Mouse (Mus musculus) MEL (cell line): Measurements from ENCODE around the gene Mta1. TPM values are rescaled to one million over a fixed set of nuclear protein-coding genes. Genes with fewer than 3 reads are reported as not detected.

Source experiments
- DNase-seq: peaks from one replicate; pipeline ENCODE4 v3.0.0; 2011; ENCODE audit warnings: low read depth, low spot score
- H3K27ac ChIP-seq: 2 replicates; pipeline ENCODE4 v1.5.1; 2012; ENCODE audit warnings: low read depth, mild to moderate bottlenecking, control low read depth, low read length, moderate library complexity; ENCODE audit not compliant: control insufficient read depth
- H3K27me3 ChIP-seq, 2 experiments: fragments of 150-350 bp in 1 of 2; sonication (generic) in 1 of 2; 2 replicates each; pipeline ENCODE4 v1.6.1; 2012; ENCODE audit warnings: low read length in 2 of 2, mild to moderate bottlenecking in 2 of 2, improper control_type of control experiment in 1 of 2, moderate library complexity in 1 of 2; ENCODE audit not compliant: insufficient read depth in 2 of 2, control insufficient read depth in 1 of 2
- H3K36me3 ChIP-seq, 2 experiments: 2 replicates each; pipeline ENCODE4 v1.6.1; 2012 to 2014; ENCODE audit warnings: low read length in 2 of 2, improper control_type of control experiment in 1 of 2, inconsistent platforms in 1 of 2, mild to moderate bottlenecking in 1 of 2; ENCODE audit not compliant: insufficient read depth in 2 of 2, control insufficient read depth in 1 of 2
- H3K4me1 ChIP-seq, 2 experiments: fragments of 150-350 bp in 1 of 2; sonication (generic) in 1 of 2; 2 replicates each; pipeline ENCODE4 v1.6.1; 2012; ENCODE audit warnings: low read length in 2 of 2, improper control_type of control experiment in 1 of 2, mild to moderate bottlenecking in 1 of 2; ENCODE audit not compliant: insufficient read depth in 2 of 2, control insufficient read depth in 1 of 2
- H3K4me3 ChIP-seq, 2 experiments: fragments of 150-350 bp in 1 of 2; sonication (generic) in 1 of 2; 2 replicates each; pipeline ENCODE4 v1.5.1; 2012; ENCODE audit warnings: low read depth in 2 of 2, low read length in 2 of 2, mild to moderate bottlenecking in 2 of 2, moderate library complexity in 2 of 2, control low read depth in 1 of 2, improper control_type of control experiment in 1 of 2; ENCODE audit not compliant: control insufficient read depth in 1 of 2, insufficient read depth in 1 of 2
- H3K79me2 ChIP-seq: 2 replicates; pipeline ENCODE4 v1.6.1; 2012; ENCODE audit warnings: mild to moderate bottlenecking, low read length, moderate library complexity; ENCODE audit not compliant: control insufficient read depth, poor library complexity, insufficient read depth
- H3K9ac ChIP-seq: 2 replicates; pipeline ENCODE4 v1.6.1; 2012; ENCODE audit warnings: low read depth, mild to moderate bottlenecking, control low read depth, low read length, moderate library complexity; ENCODE audit not compliant: control insufficient read depth, poor library complexity, severe bottlenecking
- H3K9me3 ChIP-seq: fragments of 150-350 bp; sonication (generic); replicated peaks from 2 replicates; pipeline ENCODE4 v1.6.1; 2012; ENCODE audit warnings: mild to moderate bottlenecking, low read length, improper control_type of control experiment, moderate library complexity; ENCODE audit not compliant: insufficient read depth
- BHLHE40 ChIP-seq: IDR thresholded peaks from 2 replicates; pipeline ENCODE4 v1.6.1; 2012; ENCODE audit warnings: low read depth, mild to moderate bottlenecking, inconsistent platforms, low read length, improper control_type of control experiment, borderline replicate concordance
- CTCF ChIP-seq, 3 experiments: IDR thresholded peaks in 2 of 3; conservative IDR thresholded peaks in 1 of 3; 2 replicates each; pipeline ENCODE4 v1.5.1; 2011 to 2012; ENCODE audit warnings: low read length in 3 of 3, low read depth in 2 of 3, mild to moderate bottlenecking in 2 of 3, improper control_type of control experiment in 1 of 3, inconsistent platforms in 1 of 3, mixed read lengths in 1 of 3, moderate library complexity in 1 of 3; ENCODE audit not compliant: control insufficient read depth in 1 of 3, insufficient read depth in 1 of 3, poor library complexity in 1 of 3, severe bottlenecking in 1 of 3
- E2F4 ChIP-seq: IDR thresholded peaks from 2 replicates; pipeline ENCODE4 v1.6.1; 2011; ENCODE audit warnings: low read depth, low read length, improper control_type of control experiment, borderline replicate concordance
- ELF1 ChIP-seq: IDR thresholded peaks from 2 replicates; pipeline ENCODE4 v1.6.1; 2014; ENCODE audit warnings: low read depth, mild to moderate bottlenecking, inconsistent platforms, low read length, improper control_type of control experiment, moderate library complexity
- ETS1 ChIP-seq: IDR thresholded peaks from 2 replicates; pipeline ENCODE4 v1.6.1; 2012; ENCODE audit warnings: low read depth, mild to moderate bottlenecking, inconsistent platforms, low read length, improper control_type of control experiment, moderate library complexity
- GATA1 ChIP-seq: IDR thresholded peaks from 2 replicates; pipeline ENCODE4 v1.6.1; 2011; ENCODE audit warnings: low read depth, low read length, improper control_type of control experiment
- KAT2A ChIP-seq: conservative IDR thresholded peaks from 2 replicates; pipeline ENCODE4 v1.6.1; 2012; ENCODE audit warnings: low read depth, low read length, improper control_type of control experiment, inconsistent platforms
- MAX ChIP-seq: IDR thresholded peaks from 2 replicates; pipeline ENCODE4 v1.6.1; 2011; ENCODE audit warnings: low read length, improper control_type of control experiment
- MEF2A ChIP-seq: IDR thresholded peaks from 2 replicates; pipeline ENCODE4 v1.6.1; 2014; ENCODE audit warnings: low read depth, mild to moderate bottlenecking, inconsistent platforms, low read length, improper control_type of control experiment; ENCODE audit not compliant: poor library complexity, insufficient replicate concordance, severe bottlenecking; ENCODE audit errors: extremely low read depth
- MXI1 ChIP-seq: IDR thresholded peaks from 2 replicates; pipeline ENCODE4 v1.6.1; 2011; ENCODE audit warnings: mild to moderate bottlenecking, low read depth, low read length, improper control_type of control experiment
- MYB ChIP-seq: IDR thresholded peaks from 2 replicates; pipeline ENCODE4 v1.6.1; 2011; ENCODE audit warnings: mild to moderate bottlenecking, low read depth, low read length, improper control_type of control experiment
- NELFE ChIP-seq: IDR thresholded peaks from 2 replicates; pipeline ENCODE4 v1.6.1; 2011; ENCODE audit warnings: low read depth, low read length, improper control_type of control experiment
- POLR2AphosphoS2 ChIP-seq: IDR thresholded peaks from 2 replicates; pipeline ENCODE4 v1.6.1; 2011; ENCODE audit warnings: low read length, improper control_type of control experiment
- RAD21 ChIP-seq: IDR thresholded peaks from 2 replicates; pipeline ENCODE4 v1.6.1; 2011; ENCODE audit warnings: mild to moderate bottlenecking, low read depth, low read length, improper control_type of control experiment
- RCOR1 ChIP-seq: IDR thresholded peaks from 2 replicates; pipeline ENCODE4 v1.6.1; 2012; ENCODE audit warnings: low read depth, mild to moderate bottlenecking, inconsistent platforms, low read length, improper control_type of control experiment
- TBP ChIP-seq: IDR thresholded peaks from 2 replicates; pipeline ENCODE4 v1.8.0; 2011; ENCODE audit warnings: low read depth, low read length, improper control_type of control experiment
- USF1 ChIP-seq: IDR thresholded peaks from 2 replicates; pipeline ENCODE4 v1.6.1; 2014; ENCODE audit warnings: low read depth, mild to moderate bottlenecking, inconsistent platforms, low read length, improper control_type of control experiment, moderate library complexity
- ZC3H11A ChIP-seq: IDR thresholded peaks from 2 replicates; pipeline ENCODE4 v1.6.1; 2012; ENCODE audit warnings: low read depth, mild to moderate bottlenecking, inconsistent platforms, low read length, improper control_type of control experiment
- ZKSCAN1 ChIP-seq: IDR thresholded peaks from 2 replicates; pipeline ENCODE4 v1.6.1; 2012; ENCODE audit warnings: low read depth, mild to moderate bottlenecking, inconsistent platforms, low read length, improper control_type of control experiment, moderate library complexity
- ZMIZ1 ChIP-seq: IDR thresholded peaks from 2 replicates; pipeline ENCODE4 v1.6.1; 2012; ENCODE audit warnings: low read depth, mild to moderate bottlenecking, inconsistent platforms, low read length, improper control_type of control experiment, moderate library complexity
- polyA plus RNA-seq, 2 experiments: library from polyadenylated mRNA; stranded (reverse) in 1 of 2; unstranded in 1 of 2; fragments of >175 nt in 1 of 2; fragments of >200 nt in 1 of 2; gene quantifications; 2 replicates each; pipeline versions ENCODE4 v1.2.1 to v1.2.4; 2012; ENCODE audit warnings: low replicate concordance in 2 of 2, low read depth in 1 of 2; ENCODE audit not compliant: insufficient read length in 2 of 2, insufficient read depth in 1 of 2, missing spikeins in 1 of 2
- total RNA-seq: library from RNA; depleted of rRNA; stranded (reverse); fragments of 300-350 nt; gene quantifications from 2 replicates; pipeline ENCODE4 v1.2.3, GENCODE M21; 2012

Mta1 gene
- total and polyA plus RNA-seq, 3 experiments: 69.0 to 410 (median 99.5) TPM

DNA sequence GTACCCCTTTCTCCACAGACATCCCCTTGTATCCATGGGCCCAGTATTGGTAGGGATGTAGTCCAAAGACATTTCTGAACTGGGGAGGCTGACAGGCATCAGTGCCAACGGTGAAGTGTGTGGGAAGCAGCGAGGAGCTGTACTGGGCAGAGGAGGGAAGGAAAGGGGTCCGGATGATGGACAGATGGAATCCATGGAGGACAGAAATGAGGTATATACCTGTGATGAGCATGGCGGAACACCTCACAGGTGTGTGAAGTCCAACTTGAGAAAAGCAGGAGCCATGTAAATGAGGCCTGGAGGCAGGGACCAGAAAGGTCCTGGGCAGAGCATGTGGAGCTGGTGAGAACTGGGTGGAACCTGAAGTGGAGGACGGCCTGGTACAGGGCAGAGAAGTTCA, 47.5 kb downstream of the Mta1 start:
- Histone ChIP-seq H3K27me3 (no peaks in the 10 kb centered on the region), H3K9me3 (no peaks in the 10 kb centered on the region), H3K79me2 (peaks cover 2% of the 10 kb centered on the region; the same call in 1 of the 2 replicates), H3K27ac (no peak overlapping the region), H3K4me3 (no peak overlapping the region), H3K9ac (no peak overlapping the region), H3K4me1 (peaks cover 10 to 32% of the 10 kb centered on the region in 2 experiments; a peak in 3 of 4 replicates), H3K36me3 (peaks cover 0 to 12% of the 10 kb centered on the region in 2 experiments; a peak in 2 of 4 replicates)
- DNase-seq: no peak
- no peak for TF ChIP-seq RCOR1
- TF ChIP-seq ZC3H11A: no peak
- no peak for TF ChIP-seq NELFE
- no peak for TF ChIP-seq MEF2A
- no peak for TF ChIP-seq MAX
- no peak for TF ChIP-seq ZKSCAN1
- TF ChIP-seq E2F4: no peak
- no peak for TF ChIP-seq ZMIZ1
- TF ChIP-seq BHLHE40: no peak
- no peak for TF ChIP-seq USF1
- no peak for TF ChIP-seq POLR2AphosphoS2
- no peak for TF ChIP-seq ETS1
- no peak for TF ChIP-seq ELF1
- TF ChIP-seq MYB: no peak
- no peak for TF ChIP-seq GATA1
- no peak for TF ChIP-seq TBP
- no peak for TF ChIP-seq KAT2A
- no peak for TF ChIP-seq RAD21
- TF ChIP-seq MXI1: no peak
- no peak for TF ChIP-seq CTCF (IDR thresholded peaks at IDR 0.05 in 2 of 3, conservative IDR thresholded peaks at IDR 0.05 in 1 of 3; ENCODE audit: control insufficient read depth in 1 of 3, insufficient read depth in 1 of 3, low read depth in 2 of 3, low read length in 3 of 3, poor library complexity in 1 of 3, severe bottlenecking in 1 of 3)
